Mouse (Mus musculus): ENCODE data around the gene Csad. TPM values are rescaled to one million over a fixed set of nuclear protein-coding genes. Genes with fewer than 3 reads are reported as not detected.

Gene Csad
- total RNA-seq (2023), result 24.6 TPM

DNA sequence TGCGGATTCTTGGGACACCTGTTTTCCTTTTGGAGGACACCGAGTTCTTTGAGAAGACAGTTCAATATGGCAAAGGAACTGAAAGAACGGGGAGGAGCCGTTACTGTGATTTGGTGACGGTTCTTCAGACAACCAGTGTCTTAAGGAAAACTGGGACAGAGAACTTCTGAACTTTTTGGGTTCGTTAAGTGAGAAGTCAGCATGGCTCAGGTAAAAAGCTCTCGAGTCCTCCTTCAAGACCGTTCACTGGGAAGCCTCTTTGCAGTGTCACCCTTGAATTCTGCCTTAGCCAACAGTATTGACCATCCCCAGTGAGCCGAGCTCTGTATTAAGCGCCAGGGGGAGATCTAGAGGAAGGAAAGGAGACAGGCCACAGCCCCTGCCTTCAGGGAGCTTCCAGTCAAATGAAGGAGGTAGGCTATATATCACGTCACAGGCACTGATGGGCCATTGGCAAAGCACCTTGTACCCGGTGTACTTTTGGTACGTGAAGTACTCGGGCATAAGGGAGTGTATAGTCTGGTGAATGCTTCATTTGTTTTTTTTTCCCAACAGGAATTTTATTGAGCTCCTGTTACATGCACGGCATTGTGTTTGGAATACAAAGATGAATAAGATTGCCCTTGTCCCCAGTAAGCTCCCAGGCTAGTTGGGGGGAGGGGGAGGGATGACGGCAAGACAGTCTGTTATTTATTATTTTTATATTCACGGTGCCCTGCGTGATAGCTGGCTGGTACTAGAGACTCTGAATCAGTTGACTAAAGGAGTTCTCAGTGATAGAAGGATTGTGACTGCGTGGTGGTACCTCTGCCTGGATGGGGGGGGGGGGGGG lies at the start of gene Csad:
Csad (minus strand) TSS at position 51 of the 832 bp plus-strand sequence.

GRCm38 (mm10) chr15:102231748-102232147 lies 27.2 kb upstream of the Csad start, which contains the start of gene Itgb7:
TSS of gene Itgb7 (minus strand) at chr15:102231944.

DNA sequence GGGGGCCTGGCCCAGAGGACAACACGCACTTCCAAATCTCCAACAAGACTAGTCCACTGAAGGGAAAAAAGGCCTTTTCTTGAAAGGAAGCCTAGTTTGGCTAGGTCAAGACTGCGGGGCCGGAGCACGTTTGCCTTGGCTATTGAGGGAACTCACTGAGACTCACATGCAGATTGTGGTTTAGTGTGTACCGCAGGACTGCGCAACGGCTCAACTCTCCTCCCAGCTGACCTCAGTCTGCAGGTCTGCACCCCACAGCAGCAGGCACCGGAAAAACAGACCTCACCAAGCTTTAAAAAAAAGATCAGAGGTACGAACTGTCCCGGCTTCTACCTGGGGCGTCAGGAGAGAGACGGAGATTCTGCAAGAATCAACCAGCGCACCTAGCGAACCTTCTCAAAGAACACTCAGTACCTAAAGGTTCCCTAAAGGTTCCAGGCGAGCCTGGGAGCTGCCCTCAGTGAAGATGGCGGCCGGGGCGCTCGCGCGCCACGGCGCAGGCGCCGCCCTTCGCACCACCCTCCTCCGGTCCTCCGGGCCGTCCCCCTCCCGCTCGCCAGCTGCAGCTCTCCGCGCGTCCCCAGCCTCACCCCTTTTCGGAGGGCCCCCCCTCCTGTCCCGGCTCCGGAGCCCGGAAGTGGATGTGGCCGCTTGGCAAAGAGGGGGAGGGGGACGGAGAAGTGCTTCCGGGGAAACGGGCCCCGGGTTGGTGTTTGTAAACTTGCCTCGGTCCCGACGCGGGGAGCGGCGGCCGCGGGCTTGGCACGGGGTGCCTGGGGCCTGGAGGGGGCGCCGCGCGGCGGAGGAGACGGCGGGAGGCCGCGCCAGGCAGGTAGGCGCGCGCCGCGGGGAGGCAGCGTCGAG lies 1.3 kb downstream of the Csad start, which contains the start of gene Zfp740:
Zfp740 (plus strand) TSS at position 279 of the 864 bp plus-strand sequence.

GRCm38 (mm10) chr15:102150301-102151135 lies 54.0 kb downstream of the Csad start, which contains the start of gene Soat2:
TSS of gene Soat2 (plus strand) at chr15:102150526.

DNA sequence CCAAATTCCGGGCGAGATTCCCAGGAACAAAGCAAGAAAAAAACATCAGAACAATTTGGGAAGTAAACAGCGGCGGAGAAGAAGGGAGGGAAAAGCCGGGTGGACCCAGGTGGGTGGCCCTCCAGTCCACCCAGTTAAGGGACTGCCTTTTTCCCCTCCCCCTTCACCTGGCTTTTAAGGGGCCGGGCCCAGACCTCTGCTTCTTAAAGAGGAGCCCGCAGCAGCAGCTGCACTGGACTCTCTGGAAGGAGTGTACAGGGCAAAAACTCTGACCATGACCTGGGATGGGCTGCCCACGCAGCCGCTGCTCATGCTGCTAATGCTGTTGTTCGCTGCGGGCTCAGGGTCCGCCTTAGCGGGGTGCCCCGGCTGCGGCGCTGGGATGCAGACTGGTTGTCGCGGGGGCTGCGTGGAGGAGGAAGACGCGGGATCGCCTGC lies 60.2 kb downstream of the Csad start, which contains the start of gene Igfbp6:
Igfbp6 (plus strand) TSS at position 89 of the 438 bp plus-strand sequence.

GRCm38 (mm10) chr15:102136129-102136758 lies 68.3 kb downstream of the Csad start, which contains the start of gene Spryd3:
TSS of gene Spryd3 (minus strand) at chr15:102136234.

Other genes with a start within 250 kb of the Csad start
- gene Krt8, start 200.2 kb downstream of the Csad start, total RNA-seq (2023), result 1.2 TPM
- gene Krt18, start 176.5 kb downstream of the Csad start, total RNA-seq (2023), result 1.6 TPM
- 252 TPM for gene Eif4b, start 131.0 kb downstream of the Csad start, total RNA-seq (2023)
- gene Tns2, start 104.3 kb downstream of the Csad start, total RNA-seq (2023), result 1.5 TPM
- gene Spryd3, start 68.5 kb downstream of the Csad start, total RNA-seq (2023), result 30.4 TPM
- 7.7 TPM for gene Igfbp6, start 60.4 kb downstream of the Csad start, total RNA-seq (2023)
- 1.1 TPM for gene Soat2, start 54.2 kb downstream of the Csad start, total RNA-seq (2023)
- 113 TPM for gene Zfp740, start 1.5 kb downstream of the Csad start, total RNA-seq (2023)
- gene Itgb7, start 27.2 kb upstream of the Csad start, total RNA-seq (2023), result 694 TPM
- gene Rarg, start 52.8 kb upstream of the Csad start, total RNA-seq (2023), result 27.7 TPM
- not detected for gene Gm9918, start 65.8 kb upstream of the Csad start, total RNA-seq (2023)
- gene Mfsd5, start 74.7 kb upstream of the Csad start, total RNA-seq (2023), result 28.6 TPM
- gene Espl1, start 91.5 kb upstream of the Csad start, total RNA-seq (2023), result 0.71 TPM
- 522 TPM for gene Pfdn5, start 121.4 kb upstream of the Csad start, total RNA-seq (2023)
- 78.3 TPM for gene Myg1, start 127.0 kb upstream of the Csad start, total RNA-seq (2023)
- gene Aaas, start 146.0 kb upstream of the Csad start, total RNA-seq (2023), result 45.9 TPM
- not detected for gene Sp7, start 162.5 kb upstream of the Csad start, total RNA-seq (2023)
- 133 TPM for gene Sp1, start 201.4 kb upstream of the Csad start, total RNA-seq (2023)
- 0.74 TPM for gene Amhr2, start 240.6 kb upstream of the Csad start, total RNA-seq (2023)

Data from CD4-positive naive resting alpha-beta T cell, adult 57 days (primary cell).